ENCODE assay signal across 12 mouse cellular contexts in the genomic region with DNA sequence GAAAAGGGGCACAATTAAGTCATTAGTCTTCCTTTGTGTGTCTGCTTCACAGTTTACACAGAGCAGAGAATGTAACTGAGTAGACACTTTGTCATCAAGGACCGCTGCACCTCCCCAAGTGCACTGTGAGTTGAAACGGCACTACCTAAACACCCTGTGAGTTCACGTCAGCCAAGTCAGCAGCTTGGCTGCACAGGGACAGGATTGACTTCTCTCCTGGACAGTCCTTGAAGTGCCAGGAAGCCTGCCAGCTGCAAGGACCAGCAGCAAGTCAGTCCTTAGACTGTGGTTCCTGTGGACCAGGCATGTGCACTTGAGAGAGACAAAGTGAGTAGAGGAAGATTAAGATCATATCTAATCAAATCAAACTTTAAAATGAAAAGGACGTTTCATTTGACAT.
A peak's percentile ranks its signal among the peaks of the same experiment; 100 is the strongest.
DNase-seq lines count a peak whose midpoint lies in the region.
"Had no signal": no experiment of that assay in that cellular context is flagged by ENCODE, and none has a peak within 500 bp of the region (broad histone marks: within the 10 kb centered on the region; RNA-seq: fewer than 3 reads in every experiment).

No protein-coding gene starts in this region.

- peak; percentile 21 to 30 for DNase-seq in cerebellum, postnatal 14 days
- DNase-seq in cerebellum, adult 11 months = no peak
- DNase-seq in lung, postnatal 14 days = peak; percentile 7
- no peak for DNase-seq in lung, postnatal 4 days
- peak; percentile 30 for DNase-seq in embryo, embryonic 10.5 days (ENCODE audit: low spot score)
- DNase-seq in thymus, postnatal 0 days (ENCODE audit: low spot score) = no peak
- DNase-seq in heart, adult 9 months (ENCODE audit: low spot score in 2 of 2) = no peak
- DNase-seq in spleen, postnatal 4 days (ENCODE audit: low spot score in 2 of 2) = no peak
- DNase-seq: B cell, adult 2 months; cerebellum, adult 9-10 months; lung, adult 2 months; right cerebral cortex, postnatal 25 days had no signal

Comparison
In these comparisons a context has a peak if more than half of its experiments do, and no peak if none do; other contexts are left out.
1. DNase-seq: peak in cerebellum, postnatal 14 days (2 of 2), lung, postnatal 14 days (single experiment) and embryo, embryonic 10.5 days (single experiment); none in cerebellum, adult 11 months (single experiment), lung, postnatal 4 days (0 of 2), thymus, postnatal 0 days (single experiment), heart, adult 9 months (0 of 2) and spleen, postnatal 4 days (0 of 2).